Mouse (Mus musculus) adrenal gland (tissue): ENCODE measurements around the gene Nkiras1.
"Not testable (repeated sequence)": the region's sequence is repeated elsewhere in the genome, so short reads cannot be mapped to it uniquely, and the experiment has no call there.

ENCODE experiments used
- intact Hi-C: fragments of 180-260 bp; cut with DNase I; formaldehyde crosslinking; loops from one replicate; pipeline ENCODE4 v1.15.1; 2025
- long read RNA-seq, 2 experiments: library from polyadenylated mRNA; unstranded; transcript quantifications; one replicate each; pipeline ENCODE4 v2.0.0; 2020; ENCODE audit warnings: borderline replicate concordance in 1 of 2; ENCODE audit not compliant: insufficient replicate concordance in 1 of 2

The Nkiras1 gene
- long read RNA-seq, experiment 1, full-length matches to known transcripts = 22 of 27 reads
- long read RNA-seq, experiment 1, partial matches to known transcripts = 2 of 27 reads
- long read RNA-seq, experiment 1, other reads (novel, unspliced or antisense) = 3 of 27 reads
- long read RNA-seq, experiment 2, full-length matches to known transcripts = 29 of 37 reads
- long read RNA-seq, experiment 2, partial matches to known transcripts = 1 of 37 reads
- long read RNA-seq, experiment 2, other reads (novel, unspliced or antisense) = 7 of 37 reads

GRCm38 (mm10) chr14:18270529-18271441 lies at the start of gene Nkiras1, which contains the start of gene Rpl15:
Gene Nkiras1, plus strand, starts transcription at chr14:18271136.
Gene Rpl15, minus strand, starts transcription at chr14:18271391.
- intact Hi-C loops = loop anchor here (2.0 kb wide), 1 partner anchor 32 kb away; the partner anchor contains the start of gene Nr1d2

GRCm38 (mm10) chr14:18221977-18222376 lies 49.0 kb upstream of the Nkiras1 start:
- intact Hi-C loops = no loop called here

- intact Hi-C loops = not testable (repeated sequence)
Observed at GRCm38 (mm10) chr14:18225431-18225830, 45.5 kb upstream of the Nkiras1 start.

- intact Hi-C loops = not testable (repeated sequence)
Observed at GRCm38 (mm10) chr14:18226181-18226580, 44.8 kb upstream of the Nkiras1 start.

- intact Hi-C loops = not testable (repeated sequence)
Observed at GRCm38 (mm10) chr14:18229751-18230150, 41.2 kb upstream of the Nkiras1 start.

GRCm38 (mm10) chr14:18231866-18232265 lies 39.1 kb upstream of the Nkiras1 start:
- intact Hi-C loops = not testable (repeated sequence)

GRCm38 (mm10) chr14:18233076-18233475 lies 37.9 kb upstream of the Nkiras1 start:
- intact Hi-C loops = no loop called here

- intact Hi-C loops = no loop called here
Observed at GRCm38 (mm10) chr14:18233981-18234960, 36.7 kb upstream of the Nkiras1 start.

- intact Hi-C loops = not testable (repeated sequence)
Observed at GRCm38 (mm10) chr14:18236496-18237235, 34.3 kb upstream of the Nkiras1 start.

- intact Hi-C loops = no loop called here
Observed at GRCm38 (mm10) chr14:18237381-18237780, 33.6 kb upstream of the Nkiras1 start.

- intact Hi-C loops = loop anchor here (2.0 kb wide), 1 partner anchor 33 kb away; the partner anchor contains the start of genes Nkiras1 and Rpl15
Observed at GRCm38 (mm10) chr14:18238131-18238749, 32.7 kb upstream of the Nkiras1 start.

GRCm38 (mm10) chr14:18238750-18239731 lies 31.9 kb upstream of the Nkiras1 start, which contains the start of gene Nr1d2:
Gene Nr1d2, minus strand, starts transcription at chr14:18239127.
- intact Hi-C loops = loop anchor here (2.0 kb wide), 1 partner anchor 32 kb away; the partner anchor contains the start of genes Nkiras1 and Rpl15

- intact Hi-C loops = no loop called here
Observed at GRCm38 (mm10) chr14:18240132-18240531, 30.8 kb upstream of the Nkiras1 start.

GRCm38 (mm10) chr14:18241786-18242185 lies 29.1 kb upstream of the Nkiras1 start:
- intact Hi-C loops = no loop called here

GRCm38 (mm10) chr14:18242638-18243130 lies 28.3 kb upstream of the Nkiras1 start:
- intact Hi-C loops = no loop called here

GRCm38 (mm10) chr14:18261203-18261602 lies 9.7 kb upstream of the Nkiras1 start:
- intact Hi-C loops = no loop called here

- intact Hi-C loops = no loop called here
Observed at GRCm38 (mm10) chr14:18263427-18263826, 7.5 kb upstream of the Nkiras1 start.

- intact Hi-C loops = loop anchor here (2.0 kb wide), 1 partner anchor 31 kb away; the partner anchor contains the start of gene Nr1d2
Observed at GRCm38 (mm10) chr14:18269947-18270528, 898 bp upstream of the Nkiras1 start.
